Mouse (Mus musculus): ENCODE measurements around the gene Mnd1. TPM values are rescaled to one million over a fixed set of nuclear protein-coding genes. Genes with fewer than 3 reads are reported as not detected.

Mnd1 gene
- total RNA-seq, 1 experiment from 2014 or later: 5.8 TPM

DNA sequence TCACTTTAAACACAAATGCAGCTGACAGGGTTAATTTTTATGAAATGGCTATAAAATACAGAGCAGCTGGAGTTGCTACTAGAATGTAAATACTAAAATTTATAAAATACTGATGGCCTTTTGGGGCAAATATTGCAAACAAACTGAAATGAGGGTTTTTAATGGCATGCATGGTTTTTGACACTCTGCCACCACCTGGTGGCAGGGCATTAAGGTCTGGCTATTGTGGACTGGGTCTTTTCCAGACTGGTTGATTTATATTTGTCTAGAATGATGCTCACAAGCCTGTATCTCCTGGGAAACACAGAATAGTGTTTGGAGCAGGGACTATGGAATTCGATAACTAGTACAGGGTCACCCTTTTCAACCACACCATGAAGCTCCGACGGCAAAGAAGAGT lies 32.1 kb downstream of the Mnd1 start:
- no peak for ATAC-seq (replicated peaks; ENCODE audit: insufficient number of reproducible peaks, low FRiP score, low TSS enrichment, poor library complexity, severe bottlenecking)

DNA sequence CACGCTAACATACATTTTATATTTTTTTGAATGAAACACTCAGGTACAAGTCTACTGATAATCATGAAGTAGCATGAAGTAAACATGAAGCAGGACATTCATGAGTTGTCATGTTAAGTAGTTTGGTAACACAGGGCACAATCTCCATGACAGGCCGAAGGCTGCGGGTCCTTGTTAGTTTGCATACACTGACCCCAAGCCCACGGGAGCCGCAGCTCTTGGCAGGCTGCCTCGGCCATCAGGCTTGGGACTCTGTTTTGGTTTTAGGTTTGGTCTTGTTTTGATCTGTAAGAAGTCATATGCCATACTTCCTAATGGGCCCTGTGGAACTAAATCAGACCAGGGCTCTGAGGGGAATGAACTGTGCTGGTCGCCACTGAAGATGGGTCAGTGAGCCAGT lies 36.9 kb downstream of the Mnd1 start:
- no peak for ATAC-seq (replicated peaks; ENCODE audit: insufficient number of reproducible peaks, low FRiP score, low TSS enrichment, poor library complexity, severe bottlenecking)

DNA sequence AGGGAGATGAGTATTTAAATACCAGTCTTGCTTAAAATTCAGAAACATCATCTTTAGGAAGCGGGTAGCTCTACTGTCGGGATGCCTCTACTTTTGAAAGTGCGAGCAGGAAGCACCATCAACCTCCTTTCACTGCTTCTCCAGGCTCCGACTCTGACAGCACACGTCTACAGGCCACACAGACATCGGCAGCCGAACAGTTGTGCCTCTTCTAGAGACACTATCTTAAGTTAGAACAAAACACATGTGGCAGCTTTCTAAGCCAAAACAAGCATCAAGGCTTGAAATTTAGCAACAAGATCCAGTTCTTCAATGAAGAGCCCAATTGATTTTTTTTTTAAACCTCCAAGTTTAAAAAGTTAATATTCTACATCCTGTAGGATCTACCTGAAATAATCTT lies 37.4 kb downstream of the Mnd1 start:
- ATAC-seq (replicated peaks; ENCODE audit: insufficient number of reproducible peaks, low FRiP score, low TSS enrichment, poor library complexity, severe bottlenecking): no peak

DNA sequence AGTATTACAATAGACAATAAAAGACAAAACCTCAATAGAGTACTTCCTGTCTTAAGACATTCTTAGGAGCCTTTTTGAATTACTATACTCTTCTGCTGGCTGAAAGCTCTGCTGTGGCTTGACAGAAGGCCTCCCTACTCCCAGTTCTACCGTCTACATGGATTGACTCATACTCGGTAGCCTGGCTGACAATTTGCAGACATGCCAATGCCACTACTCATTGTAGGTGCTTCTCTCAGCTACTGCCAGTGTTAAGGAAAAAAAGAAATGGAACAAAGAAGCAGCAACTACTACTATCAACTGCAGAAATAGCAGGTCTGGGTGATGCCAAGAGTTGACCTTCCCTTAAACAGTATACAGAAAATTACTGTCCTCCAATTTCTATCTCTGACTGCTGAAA lies 47.0 kb downstream of the Mnd1 start:
- no peak for ATAC-seq (replicated peaks; ENCODE audit: insufficient number of reproducible peaks, low FRiP score, low TSS enrichment, poor library complexity, severe bottlenecking)

DNA sequence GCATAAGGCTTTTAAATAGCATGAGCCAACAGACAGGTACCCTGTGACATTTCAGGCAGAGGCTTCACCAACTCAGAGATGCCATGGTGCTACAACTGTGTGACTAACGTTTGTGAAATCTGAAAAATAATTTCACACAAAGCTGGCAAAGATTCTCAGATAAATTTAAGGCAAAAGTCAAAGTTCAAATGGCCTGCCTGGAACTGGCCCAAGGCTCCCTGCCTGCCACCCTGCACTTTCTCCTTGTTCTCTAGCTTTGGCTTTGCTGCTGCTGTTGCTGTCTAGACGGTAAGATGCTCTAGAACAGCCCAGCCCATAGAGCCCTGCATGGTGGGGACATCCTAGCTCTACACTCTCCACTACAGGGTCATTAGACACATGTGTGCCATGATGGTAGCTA lies 49.5 kb downstream of the Mnd1 start:
- no peak for ATAC-seq (replicated peaks; ENCODE audit: insufficient number of reproducible peaks, low FRiP score, low TSS enrichment, poor library complexity, severe bottlenecking)

DNA sequence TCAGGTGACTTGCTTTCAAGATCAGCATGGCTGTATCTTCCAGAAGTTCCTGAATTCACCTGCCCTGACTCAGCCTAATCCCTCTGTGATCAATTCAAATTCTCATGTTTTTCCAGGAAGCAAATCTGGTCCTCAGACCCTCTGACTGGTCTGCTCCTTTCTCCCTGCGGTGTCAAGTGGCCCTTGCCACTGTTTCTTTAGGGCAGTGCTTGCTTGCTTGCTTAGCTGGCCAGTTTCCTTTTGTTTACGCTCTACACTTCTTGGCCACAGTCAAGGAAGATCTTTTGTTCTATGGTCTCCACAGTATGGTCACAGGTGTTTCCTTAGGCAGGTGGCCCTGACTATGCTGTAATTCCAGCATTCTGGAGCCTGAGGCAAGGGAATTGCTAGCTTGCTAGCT lies 52.0 kb downstream of the Mnd1 start:
- ATAC-seq (replicated peaks; ENCODE audit: insufficient number of reproducible peaks, low FRiP score, low TSS enrichment, poor library complexity, severe bottlenecking): no peak

DNA sequence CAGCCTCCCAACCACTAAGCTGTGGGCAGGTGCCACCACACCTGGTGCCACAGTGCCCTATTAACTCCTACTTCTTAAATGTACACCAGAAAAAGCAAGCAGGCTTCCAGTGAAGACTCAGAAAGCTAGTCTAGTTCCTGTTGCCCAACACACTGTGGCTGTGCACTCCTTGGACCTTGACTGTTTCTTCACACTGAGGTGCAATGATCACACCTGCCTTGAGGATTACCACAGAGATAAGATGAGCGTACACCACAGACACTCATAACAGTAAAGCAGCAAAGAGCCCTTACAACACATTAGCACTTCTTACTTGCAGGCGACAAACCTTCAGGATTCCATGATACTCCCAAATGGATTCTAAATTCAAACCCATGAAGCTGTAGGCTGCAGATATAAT lies 62.7 kb downstream of the Mnd1 start:
- ATAC-seq (replicated peaks; ENCODE audit: insufficient number of reproducible peaks, low FRiP score, low TSS enrichment, poor library complexity, severe bottlenecking): no peak

DNA sequence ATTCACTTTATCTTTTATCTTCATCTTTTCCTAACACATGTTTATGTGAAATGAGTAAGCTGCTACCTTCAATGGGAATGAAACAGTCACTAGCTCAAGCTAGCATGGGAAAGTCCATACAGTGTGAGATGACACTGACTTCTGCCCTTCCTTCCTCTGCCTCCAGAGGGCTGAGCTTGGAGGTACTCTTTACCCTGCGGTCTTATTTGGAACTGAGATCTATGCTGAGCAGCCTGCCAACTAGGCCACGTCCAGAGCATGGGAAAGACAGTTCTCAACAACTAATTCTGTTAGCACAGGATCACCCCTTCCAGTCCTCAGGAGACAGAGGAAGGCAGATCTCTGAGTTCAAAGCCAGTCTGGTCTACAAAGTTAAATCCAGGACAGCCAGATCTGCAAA lies 64.6 kb downstream of the Mnd1 start:
- no peak for ATAC-seq (replicated peaks; ENCODE audit: insufficient number of reproducible peaks, low FRiP score, low TSS enrichment, poor library complexity, severe bottlenecking)

DNA sequence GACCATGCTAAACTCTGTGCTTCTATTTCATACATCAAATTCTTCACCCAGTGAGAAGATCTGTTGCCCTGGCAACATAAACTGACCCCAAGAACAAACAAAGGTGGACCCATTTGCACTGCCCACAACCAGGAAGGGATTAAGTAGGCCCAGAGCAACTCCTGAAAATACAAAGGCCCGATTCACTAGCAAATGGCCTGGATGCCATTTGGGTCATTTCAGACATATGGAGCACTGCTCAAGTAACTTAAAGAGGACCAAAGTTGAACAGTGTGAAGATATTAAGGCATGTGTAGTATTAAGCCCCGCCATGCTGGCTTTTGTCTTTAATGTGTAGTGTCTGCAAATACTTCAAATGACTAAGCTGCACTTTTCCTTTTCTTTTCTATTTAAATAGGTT lies 68.7 kb downstream of the Mnd1 start:
- ATAC-seq (replicated peaks; ENCODE audit: insufficient number of reproducible peaks, low FRiP score, low TSS enrichment, poor library complexity, severe bottlenecking): no peak

DNA sequence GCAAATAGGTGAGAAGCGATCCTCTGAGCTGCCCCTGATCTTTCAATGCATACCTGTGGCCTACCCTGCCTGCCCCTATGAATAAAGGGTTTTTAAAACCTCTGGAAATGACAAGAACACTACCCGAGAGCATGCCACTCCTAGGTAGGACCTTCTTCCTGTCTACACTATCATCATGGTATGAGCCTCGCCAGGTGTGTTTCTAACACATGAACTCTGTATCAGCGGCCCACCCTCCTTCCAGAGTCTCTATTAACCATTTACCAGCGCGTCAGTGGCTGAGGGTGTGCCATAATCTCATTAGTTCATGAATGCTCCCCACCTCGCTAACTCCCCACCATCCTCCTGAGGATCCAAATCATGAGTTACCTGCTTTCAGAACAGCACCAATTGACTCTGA lies 69.2 kb downstream of the Mnd1 start:
- no peak for ATAC-seq (replicated peaks; ENCODE audit: insufficient number of reproducible peaks, low FRiP score, low TSS enrichment, poor library complexity, severe bottlenecking)

DNA sequence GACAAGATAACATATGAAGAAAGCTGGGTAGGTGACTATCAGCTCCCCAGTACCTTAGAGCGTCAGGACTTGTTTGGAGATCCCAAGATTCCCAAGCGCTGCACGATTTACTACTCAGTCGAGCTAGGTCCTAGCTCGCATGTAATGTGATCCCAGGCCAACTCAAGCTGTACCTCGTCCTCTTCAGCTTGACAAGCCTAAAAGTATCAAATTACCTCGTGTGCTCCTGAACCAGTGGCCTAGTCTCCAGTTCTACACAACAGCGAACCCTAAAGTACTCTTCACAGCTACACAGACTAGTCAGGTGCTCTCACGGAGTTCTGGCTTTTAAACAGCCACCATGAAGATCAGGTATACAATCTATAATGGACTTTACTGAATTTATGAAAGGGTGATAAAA lies 70.2 kb downstream of the Mnd1 start:
- no peak for ATAC-seq (replicated peaks; ENCODE audit: insufficient number of reproducible peaks, low FRiP score, low TSS enrichment, poor library complexity, severe bottlenecking)

DNA sequence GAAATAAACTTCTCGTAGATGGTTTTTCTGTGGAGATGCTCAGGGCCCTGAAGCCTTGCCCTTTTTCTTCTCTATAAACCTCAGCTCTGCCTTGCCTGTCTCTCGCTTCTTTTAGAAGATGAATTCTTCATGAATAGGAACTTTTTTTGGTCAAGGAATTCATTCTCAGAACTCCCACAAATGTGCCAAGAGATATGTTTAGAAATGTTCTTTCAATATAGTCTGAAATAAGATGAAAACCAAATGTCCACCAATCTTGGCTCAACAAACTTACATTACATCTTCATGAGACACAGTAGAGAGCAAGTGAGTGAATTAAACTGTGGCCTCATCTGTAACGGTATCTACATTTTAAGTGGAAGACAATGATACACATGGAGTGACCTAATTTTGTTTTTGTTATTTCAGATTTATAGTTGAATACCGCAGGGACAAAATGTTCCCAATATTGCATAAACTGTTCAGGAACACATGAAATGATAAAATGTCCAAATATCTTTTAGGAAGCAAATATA lies 74.3 kb downstream of the Mnd1 start:
- ATAC-seq (replicated peaks; ENCODE audit: insufficient number of reproducible peaks, low FRiP score, low TSS enrichment, poor library complexity, severe bottlenecking): no peak

DNA sequence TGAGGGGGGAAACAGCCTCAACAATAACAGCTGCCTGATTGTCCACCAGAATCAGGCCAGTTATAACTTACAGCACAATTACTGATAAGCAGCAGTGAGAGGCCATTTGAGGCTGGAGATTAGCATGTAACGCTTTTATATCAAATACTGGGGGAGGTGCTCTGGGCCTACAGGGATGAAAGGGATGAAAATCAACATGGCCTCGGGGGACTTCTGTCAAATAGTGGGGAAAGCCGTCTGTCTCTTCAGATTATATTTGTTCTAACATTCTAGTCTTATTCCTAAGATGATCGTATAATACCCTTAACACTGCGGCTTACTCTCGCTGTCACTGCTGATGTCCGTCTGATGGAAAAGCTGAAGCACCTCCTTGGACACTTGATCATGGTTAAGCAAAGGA lies 75.5 kb downstream of the Mnd1 start:
- ATAC-seq (replicated peaks; ENCODE audit: insufficient number of reproducible peaks, low FRiP score, low TSS enrichment, poor library complexity, severe bottlenecking): no peak

DNA sequence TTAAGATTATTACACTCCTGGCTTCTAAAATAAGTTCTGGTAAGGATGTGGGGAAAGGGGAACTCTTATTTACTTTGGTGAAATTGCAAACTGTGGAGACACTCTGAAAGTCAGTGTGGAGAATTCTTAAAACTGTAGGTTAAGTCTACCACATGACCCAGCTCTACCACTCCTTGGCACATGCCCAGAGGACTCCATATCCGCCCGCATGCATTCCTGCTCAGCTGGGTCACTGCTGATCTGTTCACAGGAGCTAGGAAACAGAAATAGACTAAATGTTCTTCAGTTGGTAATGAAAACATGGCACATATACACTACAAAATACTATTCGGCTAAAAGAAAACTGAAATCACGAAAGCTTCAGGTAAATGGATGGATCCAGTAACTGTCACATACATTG lies 78.1 kb downstream of the Mnd1 start:
- ATAC-seq (replicated peaks; ENCODE audit: insufficient number of reproducible peaks, low FRiP score, low TSS enrichment, poor library complexity, severe bottlenecking): no peak

DNA sequence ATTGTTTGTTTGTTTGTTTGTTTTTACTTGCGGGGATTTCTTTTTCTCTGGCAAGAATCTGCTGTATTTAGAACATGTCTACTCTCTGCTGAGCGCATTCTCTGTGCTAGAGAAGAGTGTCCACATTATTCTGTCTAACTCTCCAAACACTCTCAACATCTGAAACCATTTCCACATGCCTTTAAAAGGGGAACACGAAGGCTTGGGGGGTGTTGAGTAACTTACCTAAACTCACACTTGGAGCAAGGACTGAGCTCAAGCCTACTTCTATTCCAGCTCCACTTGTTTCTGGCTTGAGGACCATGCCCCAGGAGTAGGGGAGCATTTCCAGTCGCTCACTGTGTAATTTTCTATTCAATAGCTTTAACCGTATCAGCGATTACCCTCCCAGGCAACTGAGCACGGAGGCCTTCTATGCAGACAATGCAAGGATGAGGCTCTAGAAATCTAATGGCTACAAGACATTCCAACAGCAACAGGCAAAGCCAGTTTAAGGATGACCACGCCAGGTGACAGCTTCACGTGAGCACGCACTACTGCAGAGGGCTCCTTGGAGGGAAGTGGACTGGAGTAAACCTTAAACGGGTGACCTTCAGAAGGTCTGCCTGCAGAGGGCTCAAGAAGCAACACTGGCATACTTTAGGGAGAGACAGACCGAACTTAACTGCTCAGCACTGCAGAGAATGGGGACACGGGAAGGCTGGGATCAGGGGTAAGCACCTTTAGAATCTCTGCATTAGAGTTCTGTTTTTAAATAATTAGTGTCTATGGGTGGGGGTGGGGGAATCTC lies 78.8 kb downstream of the Mnd1 start:
- no peak for ATAC-seq (replicated peaks; ENCODE audit: insufficient number of reproducible peaks, low FRiP score, low TSS enrichment, poor library complexity, severe bottlenecking)

DNA sequence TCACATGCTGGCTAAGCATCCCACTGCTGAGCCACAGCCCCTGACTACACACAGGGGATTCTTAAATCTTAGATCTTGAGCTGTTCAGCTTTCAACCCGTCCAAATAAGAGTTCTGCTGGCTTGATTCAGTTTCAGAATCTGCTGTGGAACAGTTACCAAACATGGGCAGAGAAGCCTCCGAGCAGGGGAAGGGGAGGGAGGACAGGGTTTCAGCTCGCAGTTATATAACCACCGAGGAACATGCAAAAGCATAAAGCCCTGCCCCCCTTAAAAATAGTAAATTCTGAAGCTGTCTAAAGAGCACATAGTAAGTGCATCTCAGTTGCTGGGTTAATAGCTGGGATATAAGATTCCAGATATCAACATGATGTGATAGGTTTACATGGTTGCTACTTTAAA lies 80.1 kb downstream of the Mnd1 start:
- ATAC-seq (replicated peaks; ENCODE audit: insufficient number of reproducible peaks, low FRiP score, low TSS enrichment, poor library complexity, severe bottlenecking): no peak

DNA sequence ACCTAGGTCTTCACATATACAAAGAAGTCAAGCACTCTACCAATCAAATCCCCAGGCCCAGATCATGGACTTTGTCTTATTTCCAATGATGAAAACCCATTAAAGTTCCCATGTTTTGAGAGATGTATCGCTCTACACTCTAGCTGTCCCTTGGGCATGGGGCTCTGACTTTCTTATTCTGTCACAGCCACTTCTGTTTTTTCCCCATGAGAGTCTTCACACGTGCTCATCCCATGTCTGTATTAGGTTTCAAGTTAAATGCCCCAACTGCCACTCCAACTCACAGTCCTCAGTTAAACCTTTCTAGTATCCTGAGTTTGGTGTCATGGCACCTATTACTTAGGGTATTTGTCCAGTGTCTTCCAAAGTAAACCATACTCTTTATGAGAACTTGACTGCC lies 80.8 kb downstream of the Mnd1 start:
- ATAC-seq (replicated peaks; ENCODE audit: insufficient number of reproducible peaks, low FRiP score, low TSS enrichment, poor library complexity, severe bottlenecking): no peak

DNA sequence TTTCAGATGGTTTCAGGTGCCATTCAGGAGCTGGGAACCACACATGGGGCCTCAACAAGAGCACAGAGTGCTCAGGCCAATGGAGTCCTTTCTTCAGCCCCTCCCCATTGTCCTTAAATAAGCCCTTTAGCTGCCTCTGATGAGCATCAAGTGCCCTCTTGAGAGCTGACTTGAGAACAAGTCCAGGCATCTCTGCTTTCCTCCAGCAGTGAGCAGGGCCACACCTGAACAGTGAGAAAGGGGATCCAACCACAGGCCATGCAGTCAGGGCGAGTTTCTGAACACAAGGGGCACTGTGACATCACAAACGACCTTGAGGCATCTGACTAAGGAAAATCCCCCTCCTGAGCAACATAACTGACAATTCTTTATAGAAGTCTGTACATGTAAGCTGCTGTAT lies 83.9 kb downstream of the Mnd1 start:
- ATAC-seq (replicated peaks; ENCODE audit: insufficient number of reproducible peaks, low FRiP score, low TSS enrichment, poor library complexity, severe bottlenecking): no peak

DNA sequence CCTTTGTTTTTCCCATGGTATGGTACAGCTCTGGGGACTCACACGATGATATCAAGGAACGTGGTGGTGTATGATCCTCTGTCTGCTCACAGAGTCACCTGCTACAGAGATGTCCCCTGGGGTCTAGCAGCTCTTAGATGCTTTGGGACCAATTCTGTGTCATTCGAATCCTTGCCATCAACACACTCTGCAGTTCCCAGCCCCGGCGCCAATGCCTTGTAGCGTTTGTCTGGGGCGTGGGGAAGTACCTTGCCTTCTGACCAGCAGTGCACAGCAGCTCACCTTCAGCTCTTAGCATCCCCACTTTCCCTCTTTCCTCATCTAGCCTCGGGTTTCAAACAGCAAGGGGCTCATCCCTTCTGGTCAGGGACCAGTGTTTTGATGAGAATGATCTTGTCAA lies 84.8 kb downstream of the Mnd1 start:
- ATAC-seq (replicated peaks; ENCODE audit: insufficient number of reproducible peaks, low FRiP score, low TSS enrichment, poor library complexity, severe bottlenecking): no peak

DNA sequence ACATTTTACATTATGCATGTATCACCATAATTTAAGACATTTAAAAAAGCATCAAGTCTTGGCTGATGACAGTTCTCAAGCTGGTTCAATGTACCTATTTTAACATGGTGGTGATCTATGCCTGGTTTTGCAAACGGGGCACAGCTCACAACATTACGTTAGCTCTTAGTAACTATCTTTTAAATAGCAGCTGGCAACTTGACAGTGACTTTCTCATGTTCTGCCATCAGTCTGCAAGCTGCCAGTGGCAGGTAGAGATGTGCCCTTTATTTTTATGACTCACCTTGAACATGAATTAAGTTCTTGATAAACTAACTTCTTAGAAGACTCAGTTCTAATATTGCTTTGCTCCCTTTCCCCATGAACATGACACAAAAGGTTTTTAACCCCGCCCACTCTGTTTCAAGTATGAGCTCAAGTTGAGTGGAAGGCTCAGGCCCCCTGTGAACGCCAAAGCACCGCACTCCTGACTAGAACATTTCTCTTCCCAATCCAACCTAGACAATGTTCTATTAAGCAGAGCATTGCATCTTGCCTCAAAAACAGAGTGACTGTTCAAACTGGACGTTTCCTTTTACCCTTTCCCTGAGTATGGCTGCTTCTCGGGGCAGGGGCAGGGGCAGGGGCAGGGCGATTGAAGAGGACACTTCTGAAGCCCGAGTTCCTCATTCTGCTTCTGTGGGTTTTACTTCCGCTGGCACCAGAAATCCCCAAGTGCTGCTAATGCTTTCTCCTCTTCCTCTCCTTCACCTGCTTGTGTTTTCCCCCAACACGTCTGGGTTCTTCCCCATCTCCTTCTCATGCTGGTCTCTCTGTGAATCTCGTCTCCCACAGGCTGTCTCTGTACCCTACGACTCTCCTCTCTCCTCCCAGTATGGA lies 86.5 kb downstream of the Mnd1 start:
- peak; percentile 74 for ATAC-seq (replicated peaks; ENCODE audit: insufficient number of reproducible peaks, low FRiP score, low TSS enrichment, poor library complexity, severe bottlenecking)
